Mouse (Mus musculus) lung, adult 2 months (tissue): ENCODE data around the gene Kcna6.

Experiments
- CTCF ChIP-seq: fragments of 200-500 bp; IDR thresholded peaks from 2 replicates; pipeline ENCODE4 v1.5.1; 2011; ENCODE audit warnings: mild to moderate bottlenecking, low read length, control low read depth; ENCODE audit not compliant: insufficient read depth
- POLR2A ChIP-seq: fragments of 200-500 bp; IDR thresholded peaks from 2 replicates; pipeline ENCODE4 v1.6.1; 2011; ENCODE audit warnings: low read depth, mild to moderate bottlenecking, control low read depth, low read length, borderline replicate concordance; ENCODE audit errors: extremely low read depth

DNA sequence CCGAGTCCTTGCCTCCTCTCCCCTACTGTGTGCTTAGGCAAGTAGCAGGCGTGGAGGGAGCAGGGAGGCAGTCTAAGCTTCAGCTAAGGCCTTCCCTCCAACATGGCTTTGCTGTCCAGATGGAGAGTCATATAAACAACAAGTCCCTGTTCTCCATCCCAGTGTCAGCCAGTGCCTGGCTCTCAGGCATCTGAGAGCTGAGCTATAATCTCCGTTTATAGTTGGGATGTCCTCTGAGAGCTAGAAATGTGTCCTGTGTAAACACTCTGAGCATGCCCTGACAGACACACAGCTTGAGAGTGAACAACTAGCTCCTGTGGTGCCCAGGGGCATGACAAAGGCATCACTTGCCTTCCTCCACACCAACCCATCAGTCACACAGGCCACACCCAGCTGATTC, 55.3 kb downstream of the Kcna6 start:
- TF ChIP-seq CTCF (no peak), POLR2A (no peak)
